Mouse (Mus musculus) forebrain, postnatal 0 days (tissue): ENCODE results near the gene Ppfia2. TPM values are rescaled to one million over a fixed set of nuclear protein-coding genes. Genes with fewer than 3 reads are reported as not detected.

Experiments
- ATAC-seq: fragments of 200-750 bp; cut with Nextera tagmentation; 2 replicates; pipeline ENCODE4 v1.8.0; 2017; ENCODE audit warnings: mild to moderate bottlenecking, moderate library complexity
- DNase-seq: peaks from one replicate; pipeline ENCODE4 v3.0.0-alpha.2; 2015
- H3K27ac ChIP-seq: fragments of 300-500 bp; sonication (generic); 2 replicates; pipeline ENCODE4 v1.5.1; 2014; ENCODE audit warnings: low read depth, mild to moderate bottlenecking, antibody characterized with exemption, low read length, moderate library complexity, mixed read lengths
- H3K27me3 ChIP-seq: fragments of 300-500 bp; sonication (generic); 2 replicates; pipeline ENCODE4 v1.6.1; 2014; ENCODE audit warnings: mild to moderate bottlenecking, low read length, mixed read lengths; ENCODE audit not compliant: insufficient read depth
- H3K36me3 ChIP-seq: fragments of 300-500 bp; sonication (generic); 2 replicates; pipeline ENCODE4 v1.6.1; 2014; ENCODE audit warnings: mild to moderate bottlenecking, moderate library complexity; ENCODE audit not compliant: insufficient read depth
- H3K4me1 ChIP-seq: fragments of 300-500 bp; sonication (generic); 2 replicates; pipeline ENCODE4 v1.6.1; 2014; ENCODE audit warnings: antibody characterized with exemption; ENCODE audit not compliant: insufficient read depth
- H3K4me2 ChIP-seq: fragments of 300-500 bp; sonication (generic); 2 replicates; pipeline ENCODE4 v1.6.1; 2014; ENCODE audit warnings: low read depth, mild to moderate bottlenecking, moderate library complexity
- H3K4me3 ChIP-seq: fragments of 300-500 bp; sonication (generic); 2 replicates; pipeline ENCODE4 v1.5.1; 2014; ENCODE audit warnings: low read depth, low read length, mixed read lengths
- H3K9ac ChIP-seq: fragments of 300-500 bp; sonication (generic); 2 replicates; pipeline ENCODE4 v1.6.1; 2014; ENCODE audit warnings: mild to moderate bottlenecking
- H3K9me3 ChIP-seq: fragments of 300-500 bp; sonication (generic); 2 replicates; pipeline ENCODE4 v1.6.1; 2016; ENCODE audit warnings: low read length
- CTCF ChIP-seq: sonication (generic); IDR thresholded peaks from 2 replicates; pipeline ENCODE4 v1.5.1; 2016; ENCODE audit warnings: antibody characterized with exemption, control low read depth, low read depth
- WGBS: fragments of 180-500 bp; shearing (Covaris S2); extraction: QIAGEN DNeasy Blood & Tissue Kit; methylation state at CpG from one replicate; pipeline ENCODE4 v1.1.7; 2014; 5-methylcytosine and 5-hydroxymethylcytosine counted together
- polyA plus RNA-seq: library from polyadenylated mRNA; unstranded; fragments of >200 nt; fragmentation: Nextera tagmentation; extraction: Ambion mirVana; gene quantifications from 2 replicates; pipeline ENCODE4 v1.2.1, GENCODE M21; 2015
- total RNA-seq: library from RNA; depleted of rRNA; stranded (reverse); fragments of >200 nt; gene quantifications from 2 replicates; pipeline ENCODE4 v1.2.3, GENCODE M21; 2014

Gene Ppfia2
- total and polyA plus RNA-seq, 2 experiments from 2014 or later = 29.5 to 72.7 TPM

DNA sequence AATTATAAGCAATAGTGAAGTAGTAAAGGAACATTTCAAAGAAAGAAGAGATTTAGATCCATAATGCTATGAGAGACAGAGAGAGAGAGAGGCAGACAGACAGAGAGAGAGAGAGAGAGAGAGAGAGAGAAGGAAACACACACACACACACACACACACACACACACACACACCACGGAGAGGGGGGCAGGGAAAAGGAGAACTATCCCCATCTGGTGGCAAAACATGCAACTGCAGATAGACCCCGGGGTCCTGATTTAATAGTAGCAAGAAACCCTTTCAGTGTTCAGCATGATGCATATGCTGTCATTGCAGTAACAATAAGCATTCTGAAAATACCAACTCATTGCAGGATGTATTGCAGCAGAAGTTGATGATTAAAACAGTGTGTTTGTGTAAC is 442.9 kb downstream of the Ppfia2 start:
- no peak overlapping the region for H3K27ac ChIP-seq
- peaks cover 8% of the 10 kb centered on the region; the same call in 1 of the 2 replicates for H3K36me3 ChIP-seq
- no peak overlapping the region for H3K4me3 ChIP-seq
- no peak overlapping the region for H3K9ac ChIP-seq
- no peaks in the 10 kb centered on the region for H3K27me3 ChIP-seq
- H3K9me3 ChIP-seq = no peaks in the 10 kb centered on the region; the same call in 1 of the 2 replicates
- no peak overlapping the region for H3K4me2 ChIP-seq
- peak; percentile 60 for TF ChIP-seq CTCF
- H3K4me1 ChIP-seq = no peaks in the 10 kb centered on the region
- DNase-seq = peak; percentile 41
- peak; percentile 43 for ATAC-seq
- 27% methylated on average over 1 of the region's 2 CpGs for WGBS

DNA sequence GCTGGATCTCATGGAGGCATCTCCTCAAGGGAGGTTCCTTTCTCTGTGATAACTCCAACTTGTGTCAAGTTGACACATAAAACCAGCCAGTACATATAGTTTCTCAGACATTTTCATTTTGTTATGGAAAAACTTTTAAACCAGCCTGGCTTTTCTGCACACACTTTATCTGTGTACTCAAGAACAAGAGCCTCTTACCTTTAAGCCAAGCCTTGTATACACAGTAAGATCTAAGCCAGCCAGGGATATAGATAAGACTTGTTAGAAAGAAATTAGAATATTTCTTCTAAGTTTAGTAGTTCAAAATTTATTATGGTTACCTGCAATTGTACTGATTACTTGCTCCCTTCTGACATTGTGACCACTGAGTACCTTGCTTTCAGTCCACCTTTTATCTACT is 444.1 kb downstream of the Ppfia2 start:
- Histone ChIP-seq H3K4me3 (no peak overlapping the region), H3K4me1 (no peaks in the 10 kb centered on the region), H3K36me3 (peaks cover 8% of the 10 kb centered on the region; the same call in 1 of the 2 replicates), H3K27ac (no peak overlapping the region), H3K27me3 (no peaks in the 10 kb centered on the region), H3K9me3 (no peaks in the 10 kb centered on the region; the same call in 1 of the 2 replicates), H3K4me2 (no peak overlapping the region), H3K9ac (no peak overlapping the region)
- DNase-seq (no peak), ATAC-seq (no peak)
- TF ChIP-seq CTCF = no peak

- H3K9me3 ChIP-seq = no peaks in the 10 kb centered on the region; the same call in 1 of the 2 replicates
- H3K27ac ChIP-seq = no peak overlapping the region
- H3K36me3 ChIP-seq = peaks cover 8% of the 10 kb centered on the region; the same call in 1 of the 2 replicates
- H3K4me2 ChIP-seq = no peak overlapping the region
- ATAC-seq = no peak
- no peaks in the 10 kb centered on the region for H3K27me3 ChIP-seq
- H3K9ac ChIP-seq = no peak overlapping the region
- TF ChIP-seq CTCF = no peak
- no peak overlapping the region for H3K4me3 ChIP-seq
- no peaks in the 10 kb centered on the region for H3K4me1 ChIP-seq
- no peak for DNase-seq
Measured at GRCm38 (mm10) chr10:106914822-106915221, 444.7 kb downstream of the Ppfia2 start.

DNA sequence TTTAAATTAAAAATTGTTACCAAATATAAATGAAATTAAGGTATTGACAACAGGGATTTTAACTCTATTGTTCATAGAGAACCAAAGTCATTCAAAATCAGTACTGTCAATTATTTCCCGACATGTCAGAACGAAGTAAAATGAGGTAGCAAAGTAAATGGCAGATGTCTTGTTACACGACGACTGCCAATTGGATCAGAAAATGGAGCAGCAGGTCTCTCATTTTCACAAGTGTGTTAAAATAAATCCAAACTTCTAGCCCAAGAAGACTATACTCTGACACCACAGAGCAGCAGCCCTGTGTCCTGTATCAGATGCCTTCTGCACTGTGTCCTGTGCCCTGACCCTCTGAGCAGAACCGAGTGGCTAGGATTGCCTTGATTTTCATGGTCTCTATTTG is 454.2 kb downstream of the Ppfia2 start:
- WGBS = 55% methylated on average over 5 of the region's 5 CpGs
- H3K36me3 ChIP-seq = no peaks in the 10 kb centered on the region
- H3K4me1 ChIP-seq = no peaks in the 10 kb centered on the region
- H3K9ac ChIP-seq = no peak overlapping the region
- no peak overlapping the region for H3K4me2 ChIP-seq
- H3K4me3 ChIP-seq = no peak overlapping the region
- no peak overlapping the region for H3K27ac ChIP-seq
- no peak for TF ChIP-seq CTCF
- ATAC-seq (peak; percentile 59; the same call in 1 of the 2 replicates), DNase-seq (peak; percentile 61)
- no peaks in the 10 kb centered on the region for H3K27me3 ChIP-seq
- H3K9me3 ChIP-seq = no peaks in the 10 kb centered on the region

- no peak for TF ChIP-seq CTCF
- DNase-seq (no peak), ATAC-seq (0 out of 2 replicates have a peak, but pooled peaks have one; percentile 25)
- no peaks in the 10 kb centered on the region for H3K4me1 ChIP-seq
- H3K4me2 ChIP-seq = no peak overlapping the region
- no peak overlapping the region for H3K4me3 ChIP-seq
- 91% methylated on average over 3 of the region's 3 CpGs for WGBS
- no peak overlapping the region for H3K9ac ChIP-seq
- H3K27ac ChIP-seq = no peak overlapping the region
- H3K36me3 ChIP-seq = no peaks in the 10 kb centered on the region
- no peaks in the 10 kb centered on the region for H3K9me3 ChIP-seq
- no peaks in the 10 kb centered on the region for H3K27me3 ChIP-seq
Measured at GRCm38 (mm10) chr10:106924798-106925197, 454.7 kb downstream of the Ppfia2 start.

- no peaks in the 10 kb centered on the region for H3K36me3 ChIP-seq
- no peak overlapping the region for H3K9ac ChIP-seq
- H3K4me2 ChIP-seq = no peak overlapping the region
- 39% methylated on average over 9 of the region's 9 CpGs for WGBS
- no peaks in the 10 kb centered on the region for H3K4me1 ChIP-seq
- ATAC-seq (no peak), DNase-seq (no peak)
- no peak overlapping the region for H3K27ac ChIP-seq
- H3K27me3 ChIP-seq = no peaks in the 10 kb centered on the region
- H3K9me3 ChIP-seq = no peaks in the 10 kb centered on the region
- H3K4me3 ChIP-seq = no peak overlapping the region
- TF ChIP-seq CTCF = no peak
Measured at GRCm38 (mm10) chr10:106928576-106929332, 458.6 kb downstream of the Ppfia2 start.

- Histone ChIP-seq H3K4me2 (peak overlapping the region; percentile 34), H3K4me1 (no peaks in the 10 kb centered on the region), H3K36me3 (no peaks in the 10 kb centered on the region), H3K4me3 (no peak overlapping the region), H3K27me3 (no peaks in the 10 kb centered on the region), H3K27ac (no peak overlapping the region), H3K9ac (no peak overlapping the region), H3K9me3 (no peaks in the 10 kb centered on the region)
- WGBS = 31% methylated on average over 13 of the region's 13 CpGs
- ATAC-seq = peak; percentile 65; the same call in 1 of the 2 replicates
- TF ChIP-seq CTCF = peak; percentile 78
- DNase-seq = peak; percentile 80
Measured at GRCm38 (mm10) chr10:106932571-106933073, 462.5 kb downstream of the Ppfia2 start.
